Mouse (Mus musculus) kidney, adult 2 months (tissue): ENCODE data around the gene Rad51. TPM values are rescaled to one million over a fixed set of nuclear protein-coding genes. Genes with fewer than 3 reads are reported as not detected.

Experiments used
- DNase-seq: peaks from one replicate; pipeline ENCODE4 v3.0.0; 2021
- H3K27ac ChIP-seq: fragments of 200-500 bp; 2 replicates; pipeline ENCODE4 v1.5.1; 2012; ENCODE audit warnings: low read depth, low read length, control low read depth, inconsistent platforms; ENCODE audit not compliant: insufficient read depth
- H3K27me3 ChIP-seq: fragments of 200-500 bp; replicated peaks from 2 replicates; pipeline ENCODE4 v1.6.1; 2012; ENCODE audit warnings: mild to moderate bottlenecking, moderate library complexity, low read length, inconsistent platforms; ENCODE audit not compliant: control insufficient read depth, insufficient read depth
- H3K36me3 ChIP-seq: fragments of 200-500 bp; 2 replicates; pipeline ENCODE4 v1.6.1; 2012; ENCODE audit warnings: mild to moderate bottlenecking, moderate library complexity, low read length, inconsistent platforms; ENCODE audit not compliant: control insufficient read depth, insufficient read depth
- H3K4me1 ChIP-seq: fragments of 200-500 bp; 2 replicates; pipeline ENCODE4 v1.6.1; 2011; ENCODE audit warnings: low read length; ENCODE audit not compliant: control insufficient read depth, insufficient read depth
- H3K4me3 ChIP-seq: fragments of 200-500 bp; 2 replicates; pipeline ENCODE4 v1.5.1; 2011; ENCODE audit warnings: mild to moderate bottlenecking, low read depth, low read length, control low read depth; ENCODE audit not compliant: insufficient read depth
- CTCF ChIP-seq: fragments of 200-500 bp; conservative IDR thresholded peaks from 2 replicates; pipeline ENCODE4 v1.5.1; 2011; ENCODE audit warnings: low read depth, mild to moderate bottlenecking, control low read depth, low read length, moderate library complexity, mixed read lengths; ENCODE audit not compliant: insufficient read depth, insufficient read length
- POLR2A ChIP-seq: fragments of 200-500 bp; IDR thresholded peaks from one replicate; pipeline ENCODE4 v1.6.1; 2011; ENCODE audit warnings: low read depth, low read length, control low read depth
- WGBS: fragments of 180-500 bp; shearing (Covaris S2); methylation state at CpG from one replicate; pipeline ENCODE4 v1.1.7; 2018; 5-methylcytosine and 5-hydroxymethylcytosine counted together
- polyA plus RNA-seq: library from polyadenylated mRNA; depleted of rRNA; stranded (reverse); fragments of >200 nt; gene quantifications from 2 replicates; pipeline ENCODE4 v1.2.3, GENCODE M21; 2012

The Rad51 gene
- polyA plus RNA-seq, 1 experiment: 1.2 TPM

GRCm38 (mm10) chr2:119172862-119173576, 60.4 kb downstream of the Rad51 start:
- Histone ChIP-seq H3K27ac (no peak overlapping the region), H3K27me3 (no peaks in the 10 kb centered on the region), H3K4me1 (no peaks in the 10 kb centered on the region), H3K4me3 (no peak overlapping the region), H3K36me3 (no peaks in the 10 kb centered on the region)
- DNase-seq: peak; percentile 85
- no peak for TF ChIP-seq POLR2A
- TF ChIP-seq CTCF: no peak
- WGBS: 32% methylated on average over 13 of the region's 13 CpGs

GRCm38 (mm10) chr2:119173991-119174651, 61.5 kb downstream of the Rad51 start, which contains the start of gene Gm14137:
TSS of gene Gm14137 (plus strand) at chr2:119174509.
- Histone ChIP-seq H3K27ac (0 out of 2 replicates have a peak within 1 kb of the TSS, but pooled peaks have one; percentile 26), H3K4me3 (no peak within 1 kb of the TSS), H3K27me3 (no peaks in the 10 kb centered on the region), H3K4me1 (no peaks in the 10 kb centered on the region), H3K36me3 (no peaks in the 10 kb centered on the region)
- DNase-seq: no peak
- WGBS: 60% methylated on average over 8 of the region's 8 CpGs
- no peak for TF ChIP-seq CTCF

GRCm38 (mm10) chr2:119174866-119175265, 62.3 kb downstream of the Rad51 start:
- WGBS: 74% methylated on average over 14 of the region's 14 CpGs
- no peak for DNase-seq
- H3K4me1 ChIP-seq: no peaks in the 10 kb centered on the region
- TF ChIP-seq CTCF (no peak), POLR2A (no peak)
- no peak overlapping the region for H3K4me3 ChIP-seq
- no peak overlapping the region for H3K27ac ChIP-seq
- no peaks in the 10 kb centered on the region for H3K36me3 ChIP-seq
- no peaks in the 10 kb centered on the region for H3K27me3 ChIP-seq

GRCm38 (mm10) chr2:119175614-119176013, 63.0 kb downstream of the Rad51 start:
- peak; percentile 54 for DNase-seq
- WGBS: 70% methylated on average over 6 of the region's 6 CpGs
- H3K27ac ChIP-seq: 0 out of 2 replicates have a peak overlapping the region, but pooled peaks have one; percentile 26

GRCm38 (mm10) chr2:119176761-119177160, 64.2 kb downstream of the Rad51 start:
- DNase-seq: peak; percentile 56
- H3K27ac ChIP-seq: no peak overlapping the region
- no peak overlapping the region for H3K4me3 ChIP-seq
- H3K4me1 ChIP-seq: no peaks in the 10 kb centered on the region
- H3K27me3 ChIP-seq: no peaks in the 10 kb centered on the region
- TF ChIP-seq CTCF (peak; percentile 14; the same call in 1 of the 2 replicates), POLR2A (no peak)
- H3K36me3 ChIP-seq: no peaks in the 10 kb centered on the region; the same call in 1 of the 2 replicates
- WGBS: 47% methylated on average over 3 of the region's 3 CpGs

More at GRCm38 (mm10) chr2:119175614-119176013, 63.0 kb downstream of the Rad51 start:
- H3K4me1 ChIP-seq: no peaks in the 10 kb centered on the region
- TF ChIP-seq CTCF: no peak
- TF ChIP-seq POLR2A: no peak
- no peaks in the 10 kb centered on the region for H3K27me3 ChIP-seq
- no peaks in the 10 kb centered on the region; the same call in 1 of the 2 replicates for H3K36me3 ChIP-seq
- H3K4me3 ChIP-seq: no peak overlapping the region

GRCm38 (mm10) chr2:119177384-119177939, 64.9 kb downstream of the Rad51 start:
- H3K27me3 ChIP-seq: no peaks in the 10 kb centered on the region
- no peak for DNase-seq
- WGBS: 82% methylated on average over 5 of the region's 5 CpGs
- H3K4me1 ChIP-seq: no peaks in the 10 kb centered on the region
- no peak for TF ChIP-seq POLR2A
- no peak for TF ChIP-seq CTCF
- H3K27ac ChIP-seq: no peak overlapping the region
- no peak overlapping the region for H3K4me3 ChIP-seq
- H3K36me3 ChIP-seq: no peaks in the 10 kb centered on the region; the same call in 1 of the 2 replicates

- no peak for DNase-seq
- Histone ChIP-seq H3K36me3 (no peaks in the 10 kb centered on the region; the same call in 1 of the 2 replicates), H3K27ac (no peak overlapping the region), H3K4me1 (no peaks in the 10 kb centered on the region), H3K27me3 (no peaks in the 10 kb centered on the region), H3K4me3 (no peak overlapping the region)
- no peak for TF ChIP-seq POLR2A
- TF ChIP-seq CTCF: no peak
- WGBS: 90% methylated on average over 7 of the region's 7 CpGs
Measured at GRCm38 (mm10) chr2:119182914-119183313, 70.3 kb downstream of the Rad51 start.
